Mouse (Mus musculus) MEL (cell line): ENCODE data around the gene Slc7a8. TPM values are rescaled to one million over a fixed set of nuclear protein-coding genes. Genes with fewer than 3 reads are reported as not detected.

ENCODE experiments used
- DNase-seq: peaks from one replicate; pipeline ENCODE4 v3.0.0; 2011; ENCODE audit warnings: low read depth, low spot score
- H3K27ac ChIP-seq: 2 replicates; pipeline ENCODE4 v1.5.1; 2012; ENCODE audit warnings: low read depth, mild to moderate bottlenecking, control low read depth, low read length, moderate library complexity; ENCODE audit not compliant: control insufficient read depth
- H3K27me3 ChIP-seq, 2 experiments: fragments of 150-350 bp in 1 of 2; sonication (generic) in 1 of 2; 2 replicates each; pipeline ENCODE4 v1.6.1; 2012; ENCODE audit warnings: low read length in 2 of 2, mild to moderate bottlenecking in 2 of 2, improper control_type of control experiment in 1 of 2, moderate library complexity in 1 of 2; ENCODE audit not compliant: insufficient read depth in 2 of 2, control insufficient read depth in 1 of 2
- H3K36me3 ChIP-seq, 2 experiments: 2 replicates each; pipeline ENCODE4 v1.6.1; 2012 to 2014; ENCODE audit warnings: low read length in 2 of 2, improper control_type of control experiment in 1 of 2, inconsistent platforms in 1 of 2, mild to moderate bottlenecking in 1 of 2; ENCODE audit not compliant: insufficient read depth in 2 of 2, control insufficient read depth in 1 of 2
- H3K4me1 ChIP-seq, 2 experiments: fragments of 150-350 bp in 1 of 2; sonication (generic) in 1 of 2; 2 replicates each; pipeline ENCODE4 v1.6.1; 2012; ENCODE audit warnings: low read length in 2 of 2, improper control_type of control experiment in 1 of 2, mild to moderate bottlenecking in 1 of 2; ENCODE audit not compliant: insufficient read depth in 2 of 2, control insufficient read depth in 1 of 2
- H3K4me3 ChIP-seq, 2 experiments: fragments of 150-350 bp in 1 of 2; sonication (generic) in 1 of 2; 2 replicates each; pipeline ENCODE4 v1.5.1; 2012; ENCODE audit warnings: low read depth in 2 of 2, low read length in 2 of 2, mild to moderate bottlenecking in 2 of 2, moderate library complexity in 2 of 2, control low read depth in 1 of 2, improper control_type of control experiment in 1 of 2; ENCODE audit not compliant: control insufficient read depth in 1 of 2, insufficient read depth in 1 of 2
- H3K79me2 ChIP-seq: 2 replicates; pipeline ENCODE4 v1.6.1; 2012; ENCODE audit warnings: mild to moderate bottlenecking, low read length, moderate library complexity; ENCODE audit not compliant: control insufficient read depth, poor library complexity, insufficient read depth
- H3K9ac ChIP-seq: 2 replicates; pipeline ENCODE4 v1.6.1; 2012; ENCODE audit warnings: low read depth, mild to moderate bottlenecking, control low read depth, low read length, moderate library complexity; ENCODE audit not compliant: control insufficient read depth, poor library complexity, severe bottlenecking
- H3K9me3 ChIP-seq: fragments of 150-350 bp; sonication (generic); replicated peaks from 2 replicates; pipeline ENCODE4 v1.6.1; 2012; ENCODE audit warnings: mild to moderate bottlenecking, low read length, improper control_type of control experiment, moderate library complexity; ENCODE audit not compliant: insufficient read depth
- BHLHE40 ChIP-seq: IDR thresholded peaks from 2 replicates; pipeline ENCODE4 v1.6.1; 2012; ENCODE audit warnings: low read depth, mild to moderate bottlenecking, inconsistent platforms, low read length, improper control_type of control experiment, borderline replicate concordance
- CHD1 ChIP-seq: IDR thresholded peaks from 2 replicates; pipeline ENCODE4 v1.6.1; 2012; ENCODE audit warnings: low read depth, mild to moderate bottlenecking, inconsistent platforms, low read length, improper control_type of control experiment
- CHD2 ChIP-seq: IDR thresholded peaks from 2 replicates; pipeline ENCODE4 v1.6.1; 2011; ENCODE audit warnings: low read length, improper control_type of control experiment
- CTCF ChIP-seq, 3 experiments: IDR thresholded peaks in 2 of 3; conservative IDR thresholded peaks in 1 of 3; 2 replicates each; pipeline ENCODE4 v1.5.1; 2011 to 2012; ENCODE audit warnings: low read length in 3 of 3, low read depth in 2 of 3, mild to moderate bottlenecking in 2 of 3, improper control_type of control experiment in 1 of 3, inconsistent platforms in 1 of 3, mixed read lengths in 1 of 3, moderate library complexity in 1 of 3; ENCODE audit not compliant: control insufficient read depth in 1 of 3, insufficient read depth in 1 of 3, poor library complexity in 1 of 3, severe bottlenecking in 1 of 3
- E2F4 ChIP-seq: IDR thresholded peaks from 2 replicates; pipeline ENCODE4 v1.6.1; 2011; ENCODE audit warnings: low read depth, low read length, improper control_type of control experiment, borderline replicate concordance
- ELF1 ChIP-seq: IDR thresholded peaks from 2 replicates; pipeline ENCODE4 v1.6.1; 2014; ENCODE audit warnings: low read depth, mild to moderate bottlenecking, inconsistent platforms, low read length, improper control_type of control experiment, moderate library complexity
- EP300 ChIP-seq, 2 experiments: IDR thresholded peaks; 2 replicates each; pipeline ENCODE4 v1.6.1; 2011; ENCODE audit warnings: improper control_type of control experiment in 2 of 2, low read length in 2 of 2, low read depth in 1 of 2, mild to moderate bottlenecking in 1 of 2
- ETS1 ChIP-seq: IDR thresholded peaks from 2 replicates; pipeline ENCODE4 v1.6.1; 2012; ENCODE audit warnings: low read depth, mild to moderate bottlenecking, inconsistent platforms, low read length, improper control_type of control experiment, moderate library complexity
- GABPA ChIP-seq: IDR thresholded peaks from 2 replicates; pipeline ENCODE4 v1.6.1; 2012; ENCODE audit warnings: low read depth, mild to moderate bottlenecking, inconsistent platforms, low read length, improper control_type of control experiment, moderate library complexity
- HCFC1 ChIP-seq: IDR thresholded peaks from 2 replicates; pipeline ENCODE4 v1.6.1; 2012; ENCODE audit warnings: low read depth, mild to moderate bottlenecking, inconsistent platforms, low read length, improper control_type of control experiment, moderate library complexity
- JUND ChIP-seq: IDR thresholded peaks from 2 replicates; pipeline ENCODE4 v1.6.1; 2011; ENCODE audit warnings: low read depth, mild to moderate bottlenecking, improper control_type of control experiment, low read length
- MAFK ChIP-seq: IDR thresholded peaks from 2 replicates; pipeline ENCODE4 v1.6.1; 2011; ENCODE audit warnings: low read depth, mild to moderate bottlenecking, low read length, improper control_type of control experiment, borderline replicate concordance
- MAX ChIP-seq: IDR thresholded peaks from 2 replicates; pipeline ENCODE4 v1.6.1; 2011; ENCODE audit warnings: low read length, improper control_type of control experiment
- MAZ ChIP-seq: IDR thresholded peaks from 2 replicates; pipeline ENCODE4 v1.6.1; 2012; ENCODE audit warnings: low read depth, mild to moderate bottlenecking, inconsistent platforms, low read length, improper control_type of control experiment
- MEF2A ChIP-seq: IDR thresholded peaks from 2 replicates; pipeline ENCODE4 v1.6.1; 2014; ENCODE audit warnings: low read depth, mild to moderate bottlenecking, inconsistent platforms, low read length, improper control_type of control experiment; ENCODE audit not compliant: poor library complexity, insufficient replicate concordance, severe bottlenecking; ENCODE audit errors: extremely low read depth
- MXI1 ChIP-seq: IDR thresholded peaks from 2 replicates; pipeline ENCODE4 v1.6.1; 2011; ENCODE audit warnings: mild to moderate bottlenecking, low read depth, low read length, improper control_type of control experiment
- MYC ChIP-seq: IDR thresholded peaks from 2 replicates; pipeline ENCODE4 v1.6.1; 2011; ENCODE audit warnings: low read depth, mild to moderate bottlenecking, low read length, improper control_type of control experiment, moderate library complexity
- NELFE ChIP-seq: IDR thresholded peaks from 2 replicates; pipeline ENCODE4 v1.6.1; 2011; ENCODE audit warnings: low read depth, low read length, improper control_type of control experiment
- POLR2AphosphoS2 ChIP-seq: IDR thresholded peaks from 2 replicates; pipeline ENCODE4 v1.6.1; 2011; ENCODE audit warnings: low read length, improper control_type of control experiment
- POLR2AphosphoS5 ChIP-seq: IDR thresholded peaks from 2 replicates; pipeline ENCODE4 v1.6.1; 2012; ENCODE audit warnings: low read depth, borderline replicate concordance, mild to moderate bottlenecking, inconsistent platforms, low read length, moderate library complexity, mixed read lengths
- RAD21 ChIP-seq: IDR thresholded peaks from 2 replicates; pipeline ENCODE4 v1.6.1; 2011; ENCODE audit warnings: mild to moderate bottlenecking, low read depth, low read length, improper control_type of control experiment
- RCOR1 ChIP-seq: IDR thresholded peaks from 2 replicates; pipeline ENCODE4 v1.6.1; 2012; ENCODE audit warnings: low read depth, mild to moderate bottlenecking, inconsistent platforms, low read length, improper control_type of control experiment
- SMC3 ChIP-seq: IDR thresholded peaks from 2 replicates; pipeline ENCODE4 v1.6.1; 2011; ENCODE audit warnings: low read depth, low read length, improper control_type of control experiment
- TAL1 ChIP-seq: IDR thresholded peaks from 2 replicates; pipeline ENCODE4 v1.6.1; 2012; ENCODE audit warnings: mild to moderate bottlenecking, inconsistent platforms, low read length, moderate library complexity, mixed read lengths
- TBP ChIP-seq: IDR thresholded peaks from 2 replicates; pipeline ENCODE4 v1.8.0; 2011; ENCODE audit warnings: low read depth, low read length, improper control_type of control experiment
- TCF12 ChIP-seq: IDR thresholded peaks from 2 replicates; pipeline ENCODE4 v1.6.1; 2014; ENCODE audit warnings: low read depth, mild to moderate bottlenecking, inconsistent platforms, low read length, improper control_type of control experiment, moderate library complexity
- UBTF ChIP-seq: IDR thresholded peaks from 2 replicates; pipeline ENCODE4 v1.6.1; 2012; ENCODE audit warnings: low read depth, mild to moderate bottlenecking, inconsistent platforms, low read length, improper control_type of control experiment, moderate library complexity, borderline replicate concordance; ENCODE audit not compliant: insufficient read depth
- USF1 ChIP-seq: IDR thresholded peaks from 2 replicates; pipeline ENCODE4 v1.6.1; 2014; ENCODE audit warnings: low read depth, mild to moderate bottlenecking, inconsistent platforms, low read length, improper control_type of control experiment, moderate library complexity
- USF2 ChIP-seq, 2 experiments: IDR thresholded peaks; 2 replicates each; pipeline ENCODE4 v1.6.1; 2011 to 2012; ENCODE audit warnings: improper control_type of control experiment in 2 of 2, low read length in 2 of 2, borderline replicate concordance in 1 of 2, inconsistent platforms in 1 of 2, low read depth in 1 of 2, mild to moderate bottlenecking in 1 of 2; ENCODE audit not compliant: insufficient read depth in 1 of 2
- ZC3H11A ChIP-seq: IDR thresholded peaks from 2 replicates; pipeline ENCODE4 v1.6.1; 2012; ENCODE audit warnings: low read depth, mild to moderate bottlenecking, inconsistent platforms, low read length, improper control_type of control experiment
- ZMIZ1 ChIP-seq: IDR thresholded peaks from 2 replicates; pipeline ENCODE4 v1.6.1; 2012; ENCODE audit warnings: low read depth, mild to moderate bottlenecking, inconsistent platforms, low read length, improper control_type of control experiment, moderate library complexity
- ZNF384 ChIP-seq: IDR thresholded peaks from 2 replicates; pipeline ENCODE4 v1.6.1; 2012; ENCODE audit warnings: low read depth, mild to moderate bottlenecking, inconsistent platforms, low read length, improper control_type of control experiment
- polyA plus RNA-seq, 2 experiments: library from polyadenylated mRNA; stranded (reverse) in 1 of 2; unstranded in 1 of 2; fragments of >175 nt in 1 of 2; fragments of >200 nt in 1 of 2; gene quantifications; 2 replicates each; pipeline versions ENCODE4 v1.2.1 to v1.2.4; 2012; ENCODE audit warnings: low replicate concordance in 2 of 2, low read depth in 1 of 2; ENCODE audit not compliant: insufficient read length in 2 of 2, insufficient read depth in 1 of 2, missing spikeins in 1 of 2
- total RNA-seq: library from RNA; depleted of rRNA; stranded (reverse); fragments of 300-350 nt; gene quantifications from 2 replicates; pipeline ENCODE4 v1.2.3, GENCODE M21; 2012

The Slc7a8 gene
- total and polyA plus RNA-seq, 3 experiments: 0.08 to 0.29 TPM; not detected in 1

DNA sequence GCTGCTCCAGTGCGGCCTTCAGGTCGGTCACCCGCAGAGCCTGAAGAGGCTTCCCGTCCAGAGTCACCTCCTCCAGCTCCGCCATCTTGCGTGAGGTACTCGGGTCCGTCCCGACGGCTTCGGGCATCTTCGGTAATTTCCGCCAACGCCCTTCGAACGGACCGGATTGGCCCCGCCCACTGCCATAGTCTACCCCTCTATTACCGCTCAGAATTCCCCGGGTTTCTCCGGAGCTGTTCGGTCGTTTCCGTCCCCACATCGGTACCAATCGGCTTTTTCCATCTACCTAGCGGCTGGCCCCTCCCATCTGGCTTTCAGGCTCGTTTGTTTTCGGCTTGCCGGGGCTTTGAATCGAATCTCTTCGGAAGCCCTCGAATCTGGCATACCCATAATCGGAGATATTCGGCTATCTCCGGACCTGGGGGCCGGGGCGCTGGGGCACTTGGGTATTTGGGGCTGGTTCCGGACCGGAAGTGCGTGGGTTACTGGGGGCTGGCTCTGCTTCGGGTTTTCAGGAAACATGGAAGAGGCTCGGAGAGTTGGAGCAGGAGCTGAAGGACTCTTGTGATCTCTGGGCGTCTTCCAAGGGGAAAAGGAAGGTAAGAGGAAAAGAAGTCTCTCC is 95.1 kb downstream of the Slc7a8 start, which contains the start of gene Acin1 (continued):
- TF ChIP-seq ELF1: peak; percentile 87
- peak; percentile 19; the same call in 1 of the 2 replicates for TF ChIP-seq CHD2
- no peak for TF ChIP-seq CTCF (IDR thresholded peaks at IDR 0.05 in 2 of 3, conservative IDR thresholded peaks at IDR 0.05 in 1 of 3; ENCODE audit: control insufficient read depth in 1 of 3, insufficient read depth in 1 of 3, low read depth in 2 of 3, low read length in 3 of 3, poor library complexity in 1 of 3, severe bottlenecking in 1 of 3)

DNA sequence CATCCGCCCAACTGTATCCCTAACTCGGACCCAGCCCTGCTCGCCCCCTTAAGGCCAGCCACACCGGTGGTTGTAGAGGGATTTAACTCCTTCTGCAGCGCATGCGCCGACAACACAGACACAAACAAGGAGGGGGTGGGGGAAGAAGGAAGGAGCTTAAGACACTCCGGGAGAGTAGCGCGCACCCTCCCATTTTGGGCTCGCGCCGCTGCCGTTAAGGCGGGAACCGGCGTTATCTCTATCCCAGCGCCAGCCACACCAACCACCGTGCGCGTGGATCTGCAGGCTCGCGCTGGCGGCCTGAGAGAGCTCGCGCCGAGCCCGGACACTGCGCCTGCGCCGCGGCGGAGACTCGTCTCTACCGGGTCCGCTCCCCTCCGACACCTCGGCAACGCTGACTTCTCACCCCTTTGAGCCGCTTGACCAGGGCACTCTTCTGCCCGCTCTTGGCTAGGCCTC is 95.7 kb downstream of the Slc7a8 start, which contains the start of gene 1700123O20Rik:
Gene 1700123O20Rik, plus strand, starts transcription at position 154 of the 459 bp plus-strand sequence.
- H3K9me3 ChIP-seq: no peaks in the 10 kb centered on the region
- peaks cover 51% of the 10 kb centered on the region for H3K79me2 ChIP-seq
- peak within 1 kb of the TSS; percentile 93 for H3K9ac ChIP-seq
- H3K27me3 ChIP-seq: no peaks in the 10 kb centered on the region
- H3K4me1 ChIP-seq: peaks cover 2 to 8% of the 10 kb centered on the region in 2 experiments; a peak in 3 of 4 replicates
- peak within 1 kb of the TSS; percentile 97 for H3K27ac ChIP-seq
- H3K36me3 ChIP-seq: peaks cover 1 to 27% of the 10 kb centered on the region in 2 experiments
- DNase-seq: peak; percentile 96
- peak within 1 kb of the TSS; percentile 79 to 98 for H3K4me3 ChIP-seq
- no peak for TF ChIP-seq TAL1
- no peak; the same call in 1 of the 2 replicates for TF ChIP-seq MXI1
- peak; percentile 27; the same call in 1 of the 2 replicates for TF ChIP-seq HCFC1
- no peak for TF ChIP-seq RAD21
- TF ChIP-seq EP300 (IDR thresholded peaks at IDR 0.05; ENCODE audit: low read depth in 1 of 2, low read length in 2 of 2): peak in 1 of 2 experiments; percentile 39; a peak in 1 of 4 replicates
- no peak for TF ChIP-seq USF1
- TF ChIP-seq JUND: no peak
- TF ChIP-seq MEF2A: no peak
- TF ChIP-seq CHD1: no peak
- TF ChIP-seq ZMIZ1: no peak
- TF ChIP-seq E2F4: peak; percentile 78; the same call in 1 of the 2 replicates
- no peak; the same call in 1 of the 2 replicates for TF ChIP-seq TBP
- no peak for TF ChIP-seq SMC3
- TF ChIP-seq NELFE: peak; percentile 76
- TF ChIP-seq MAX: peak; percentile 62; the same call in 1 of the 2 replicates
- TF ChIP-seq MAZ: peak; percentile 68; the same call in 1 of the 2 replicates
- TF ChIP-seq BHLHE40: no peak
- TF ChIP-seq ZNF384: no peak
- TF ChIP-seq RCOR1: no peak
- no peak for TF ChIP-seq CHD2
- TF ChIP-seq POLR2AphosphoS5: no peak
- TF ChIP-seq MAFK: no peak
- no peak for TF ChIP-seq TCF12
- no peak for TF ChIP-seq ZC3H11A
- TF ChIP-seq ETS1: no peak
- TF ChIP-seq UBTF: 0 out of 2 replicates have a peak, but pooled peaks have one; percentile 23
- TF ChIP-seq POLR2AphosphoS2: peak; percentile 7; the same call in 1 of the 2 replicates
- TF ChIP-seq USF2 (IDR thresholded peaks at IDR 0.05; ENCODE audit: borderline replicate concordance in 1 of 2, insufficient read depth in 1 of 2, low read depth in 1 of 2, low read length in 2 of 2): no peak
- TF ChIP-seq ELF1: 0 out of 2 replicates have a peak, but pooled peaks have one; percentile 15
- TF ChIP-seq MYC: 0 out of 2 replicates have a peak, but pooled peaks have one; percentile 72
- TF ChIP-seq CTCF (IDR thresholded peaks at IDR 0.05 in 2 of 3, conservative IDR thresholded peaks at IDR 0.05 in 1 of 3; ENCODE audit: control insufficient read depth in 1 of 3, insufficient read depth in 1 of 3, low read depth in 2 of 3, low read length in 3 of 3, poor library complexity in 1 of 3, severe bottlenecking in 1 of 3): peak in 1 of 3 experiments; percentile 23; a peak in 1 of 6 replicates
- no peak for TF ChIP-seq GABPA
